ENCODE assay signal across 28 mouse cellular contexts in genomic region chr1:40229771-40230280, GRCm38 (mm10). TPM values are rescaled to one million over a fixed set of nuclear protein-coding genes. Genes with fewer than 3 reads are reported as not detected.
A peak's percentile ranks its signal among the peaks of the same experiment; 100 is the strongest.
DNase-seq lines count a peak whose midpoint lies in the region; ATAC-seq and TF ChIP-seq lines count a peak whose summit lies in the region.
"Had no signal": no experiment of that assay in that cellular context is flagged by ENCODE, and none has a peak within 500 bp of the region (broad histone marks: within the 10 kb centered on the region; RNA-seq: fewer than 3 reads in every experiment).

No protein-coding gene starts in this region.

- H3K9me3 ChIP-seq in liver, embryonic 15.5 days (replicated peaks) = no peaks in the 10 kb centered on the region
- H3K9me3 ChIP-seq in midbrain, embryonic 14.5 days (ENCODE audit: control insufficient read depth, low read length) = no peaks in the 10 kb centered on the region
- H3K9me3 ChIP-seq: embryonic facial prominence, embryonic 12.5 days; forebrain, embryonic 12.5 days; hindbrain, embryonic 10.5 days; hindbrain, embryonic 15.5 days; kidney, embryonic 15.5 days; lung, embryonic 15.5 days; midbrain, embryonic 10.5 days had no signal

- peak; percentile 93 for DNase-seq in liver, adult 2 months (ENCODE audit: extremely low read depth, low read depth, low spot score)
- no peak for DNase-seq in liver
- DNase-seq in frontal cortex, adult 2 months (ENCODE audit: extremely low spot score in 1 of 2, low spot score in 1 of 2) = no peak
- no peak for DNase-seq in midbrain, embryonic 14.5 days
- DNase-seq: adrenal gland, adult 8-10 months; cerebellum, adult 8-10 months; embryo, embryonic 11 days; forebrain, postnatal 0 days; gastrocnemius, postnatal 10 days; kidney, adult 18-20 months; kidney, postnatal 25 days; lung, postnatal 4 days; spleen, adult 18-20 months; thymus, postnatal 14 days had no signal

- H3K36me3 ChIP-seq in liver, adult 2 months (ENCODE audit: control insufficient read depth, insufficient read depth, low read length) = peaks cover 21% of the 10 kb centered on the region
- no peaks in the 10 kb centered on the region for H3K36me3 ChIP-seq in liver, embryonic 15.5 days (replicated peaks)
- H3K36me3 ChIP-seq in midbrain, embryonic 14.5 days (ENCODE audit: control insufficient read depth, insufficient read depth, low read length) = no peaks in the 10 kb centered on the region
- H3K36me3 ChIP-seq: embryonic facial prominence, embryonic 12.5 days; forebrain, embryonic 12.5 days; hindbrain, embryonic 10.5 days; hindbrain, embryonic 15.5 days; kidney, embryonic 15.5 days; lung, embryonic 15.5 days; midbrain, embryonic 10.5 days had no signal

- ATAC-seq in erythroid progenitor cell, adult 5-6 weeks (replicated peaks; ENCODE audit: low FRiP score, poor library complexity, severe bottlenecking) = peak; percentile 54
- ATAC-seq in liver, embryonic 15.5 days (ENCODE audit: insufficient read depth) = peak; percentile 63
- no peak for ATAC-seq in megakaryocyte, adult 5-6 weeks (ENCODE audit: poor library complexity, severe bottlenecking)
- ATAC-seq in midbrain, embryonic 14.5 days (ENCODE audit: low FRiP score, low TSS enrichment) = no peak
- ATAC-seq: CD4-positive, CD25-positive, alpha-beta regulatory T cell, adult 4 months; forebrain, postnatal 0 days; inflammation-experienced regulatory T-cells, adult 6 months; midbrain, embryonic 16.5 days had no signal

- H3K4me1 ChIP-seq in liver, adult 2 months (ENCODE audit: control insufficient read depth, insufficient read depth, low read length) = peaks cover 40% of the 10 kb centered on the region
- peaks cover 47% of the 10 kb centered on the region for H3K4me1 ChIP-seq in liver, embryonic 15.5 days (replicated peaks)
- H3K4me1 ChIP-seq in midbrain, embryonic 14.5 days (ENCODE audit: control insufficient read depth, insufficient read depth, low read length) = no peaks in the 10 kb centered on the region
- H3K4me1 ChIP-seq: forebrain, embryonic 12.5 days; hindbrain, embryonic 15.5 days; midbrain, embryonic 10.5 days had no signal

- H3K79me2 ChIP-seq in liver, adult 2 months (ENCODE audit: control insufficient read depth, insufficient read depth, low read length) = peaks cover 35% of the 10 kb centered on the region

- no peak for TF ChIP-seq CTCF in liver, adult 2 months (IDR thresholded peaks at IDR 0.05; ENCODE audit: low read depth, low read length)

- no peaks in the 10 kb centered on the region for H3K27me3 ChIP-seq in liver, adult 2 months (ENCODE audit: control insufficient read depth, insufficient read depth, low read length)
- no peaks in the 10 kb centered on the region for H3K27me3 ChIP-seq in liver, embryonic 15.5 days
- no peaks in the 10 kb centered on the region for H3K27me3 ChIP-seq in midbrain, embryonic 14.5 days (ENCODE audit: control insufficient read depth, insufficient read depth, low read length)
- H3K27me3 ChIP-seq: embryonic facial prominence, embryonic 12.5 days; forebrain, embryonic 12.5 days; hindbrain, embryonic 15.5 days; kidney, embryonic 15.5 days; lung, embryonic 15.5 days had no signal

- peak overlapping the region; percentile 50 for H3K4me2 ChIP-seq in liver, embryonic 15.5 days
- no peak overlapping the region for H3K4me2 ChIP-seq in midbrain, embryonic 14.5 days (ENCODE audit: low read length)
- H3K4me2 ChIP-seq: embryonic facial prominence, embryonic 12.5 days; forebrain, embryonic 12.5 days; heart, embryonic 11.5 days; hindbrain, embryonic 15.5 days; kidney, embryonic 15.5 days; lung, embryonic 15.5 days had no signal

- 13% methylated on average over 3 of the region's 3 CpGs for WGBS in liver, adult 2 months
- 64% methylated on average over 3 of the region's 3 CpGs for WGBS in liver, embryonic 15.5 days (ENCODE audit: insufficient replicate concordance)
- WGBS in midbrain, embryonic 14.5 days = 95% methylated on average over 3 of the region's 3 CpGs

- no peak overlapping the region for H3K4me3 ChIP-seq in liver, adult 2 months (ENCODE audit: insufficient read depth, low read depth, low read length)
- no peak overlapping the region for H3K4me3 ChIP-seq in liver, embryonic 15.5 days (replicated peaks)
- no peak overlapping the region for H3K4me3 ChIP-seq in midbrain, embryonic 14.5 days (replicated peaks; ENCODE audit: low read depth, low read length)
- H3K4me3 ChIP-seq: embryonic facial prominence, embryonic 12.5 days; forebrain, embryonic 12.5 days; hindbrain, embryonic 10.5 days; hindbrain, embryonic 15.5 days; kidney, embryonic 15.5 days; lung, embryonic 15.5 days; midbrain, embryonic 10.5 days had no signal

- H3K27ac ChIP-seq in liver, adult 2 months (replicated peaks; ENCODE audit: insufficient read depth, low read depth, low read length) = peak overlapping the region; percentile 90
- peak overlapping the region; percentile 85 for H3K27ac ChIP-seq in liver, embryonic 15.5 days (replicated peaks)
- no peak overlapping the region for H3K27ac ChIP-seq in midbrain, embryonic 14.5 days (replicated peaks; ENCODE audit: low read depth, low read length)
- H3K27ac ChIP-seq: embryonic facial prominence, embryonic 12.5 days; forebrain, embryonic 12.5 days; hindbrain, embryonic 10.5 days; hindbrain, embryonic 15.5 days; kidney, embryonic 15.5 days; lung, embryonic 15.5 days; midbrain, embryonic 10.5 days had no signal

- TF ChIP-seq POLR2A in liver, adult 2 months (IDR thresholded peaks at IDR 0.05; ENCODE audit: extremely low read depth, insufficient read depth, low read length) = no peak

- peak overlapping the region; percentile 62 for H3K9ac ChIP-seq in liver, adult 2 months (ENCODE audit: low read depth, low read length)
- H3K9ac ChIP-seq in liver, embryonic 15.5 days = peak overlapping the region; percentile 19; the same call in 1 of the 2 replicates
- H3K9ac ChIP-seq in midbrain, embryonic 14.5 days (replicated peaks; ENCODE audit: low read length) = no peak overlapping the region
- H3K9ac ChIP-seq: embryonic facial prominence, embryonic 12.5 days; forebrain, embryonic 12.5 days; forebrain, postnatal 0 days; hindbrain, embryonic 15.5 days; kidney, embryonic 15.5 days; lung, embryonic 15.5 days had no signal

RNA-seq across cellular contexts. Expression of gene Il1r1, which starts 4.9 kb away (rescaled TPM):
- 9.4 and 16.0 TPM in 2 replicates for total RNA-seq in liver, adult 2 months (2014; rRNA removed)
- polyA plus RNA-seq in liver, adult 2 months (2012; rRNA removed) = 2.0 and 5.5 TPM in 2 replicates
- 4.7 and 5.0 TPM in 2 replicates for total RNA-seq in erythroid progenitor cell, adult 5-6 weeks (2015; ENCODE audit: low replicate concordance)
- 5.8 and 9.7 TPM in 2 replicates for total RNA-seq in erythroid progenitor cell, adult 5-6 weeks (2017; ENCODE audit: low replicate concordance)
- polyA plus RNA-seq in liver, embryonic 15.5 days (2015; fragmentation: Nextera tagmentation; extraction: Ambion mirVana) = 7.5 TPM in 2 replicates
- 0.67 and 0.68 TPM in 2 replicates for total RNA-seq in megakaryocyte, adult 5-6 weeks (2015)
- total RNA-seq in megakaryocyte, adult 5-6 weeks (2017) = 0.29 and 1.5 TPM in 2 replicates
- 1.4 and 1.6 TPM in 2 replicates for polyA plus RNA-seq in frontal cortex, adult 2 months (2012; rRNA removed)
- polyA plus RNA-seq in midbrain, embryonic 14.5 days (2014; fragmentation: Nextera tagmentation; extraction: Ambion mirVana) = 0.36 and 0.79 TPM in 2 replicates
- polyA plus RNA-seq: CD4-positive, CD25-positive, alpha-beta regulatory T cell, adult 4 months had no signal

Comparison
In these comparisons a context has a peak if more than half of its experiments do, and no peak if none do; other contexts are left out.
1. ATAC-seq: peak in erythroid progenitor cell, adult 5-6 weeks (single experiment) and liver, embryonic 15.5 days (single experiment); none in megakaryocyte, adult 5-6 weeks (single experiment) and midbrain, embryonic 14.5 days (single experiment).